Mouse (Mus musculus) intestine, embryonic 14.5 days (tissue): ENCODE data around the gene Nhej1. TPM values are rescaled to one million over a fixed set of nuclear protein-coding genes. Genes with fewer than 3 reads are reported as not detected.
A peak's percentile ranks its signal among the peaks of the same experiment; 100 is the strongest.

Experiments used
- ATAC-seq: fragments of 200-750 bp; cut with Nextera tagmentation; replicated peaks from 2 replicates; pipeline ENCODE4 v1.8.0; 2017; ENCODE audit warnings: low read depth, moderate number of reproducible peaks, moderate TSS enrichment, moderate library complexity; ENCODE audit not compliant: low FRiP score, low TSS enrichment
- DNase-seq: peaks from one replicate; pipeline ENCODE4 v3.0.0-alpha.2; 2018; ENCODE audit warnings: low spot score
- H3K27ac ChIP-seq: fragments of 300-500 bp; sonication (generic); 2 replicates; pipeline ENCODE4 v1.5.1; 2014; ENCODE audit warnings: low read depth, mild to moderate bottlenecking, control low read depth
- H3K27me3 ChIP-seq: fragments of 300-500 bp; sonication (generic); replicated peaks from 2 replicates; pipeline ENCODE4 v1.6.1; 2014; ENCODE audit warnings: low read length, control low read depth; ENCODE audit not compliant: control insufficient read depth, insufficient read depth
- H3K36me3 ChIP-seq: fragments of 300-500 bp; sonication (generic); 2 replicates; pipeline ENCODE4 v1.6.1; 2014; ENCODE audit warnings: low read length, control low read depth; ENCODE audit not compliant: control insufficient read depth, insufficient read depth
- H3K4me1 ChIP-seq: fragments of 300-500 bp; sonication (generic); replicated peaks from 2 replicates; pipeline ENCODE4 v1.6.1; 2014; ENCODE audit warnings: low read length, control low read depth, mixed read lengths; ENCODE audit not compliant: control insufficient read depth, insufficient read depth
- H3K4me2 ChIP-seq: fragments of 300-500 bp; sonication (generic); 2 replicates; pipeline ENCODE4 v1.6.1; 2014; ENCODE audit warnings: low read length
- H3K4me3 ChIP-seq: fragments of 300-500 bp; sonication (generic); 2 replicates; pipeline ENCODE4 v1.5.1; 2014; ENCODE audit warnings: low read depth, low read length, control low read depth, mixed read lengths
- H3K9ac ChIP-seq: fragments of 300-500 bp; sonication (generic); 2 replicates; pipeline ENCODE4 v1.6.1; 2014; ENCODE audit warnings: mild to moderate bottlenecking, low read length
- H3K9me3 ChIP-seq: fragments of 300-500 bp; sonication (generic); 2 replicates; pipeline ENCODE4 v1.6.1; 2016; ENCODE audit warnings: low read length, control low read depth; ENCODE audit not compliant: control insufficient read depth
- WGBS: fragments of 180-500 bp; shearing (Covaris S2); extraction: QIAGEN DNeasy Blood & Tissue Kit; methylation state at CpG from one replicate; pipeline ENCODE4 v1.1.7; 2014; 5-methylcytosine and 5-hydroxymethylcytosine counted together
- polyA plus RNA-seq: library from polyadenylated mRNA; unstranded; fragments of >200 nt; fragmentation: Nextera tagmentation; extraction: Ambion mirVana; gene quantifications from 2 replicates; pipeline ENCODE4 v1.2.1, GENCODE M21; 2014

Gene Nhej1
- polyA plus RNA-seq, 1 experiment from 2014 or later: 8.3 TPM

- H3K4me3 ChIP-seq: no peak overlapping the region
- WGBS: 85% methylated on average over 7 of the region's 7 CpGs
- no peaks in the 10 kb centered on the region for H3K27me3 ChIP-seq
- no peak for DNase-seq
- H3K4me1 ChIP-seq: peaks cover 7% of the 10 kb centered on the region; the same call in 1 of the 2 replicates
- no peak for ATAC-seq
- H3K36me3 ChIP-seq: peaks cover 57% of the 10 kb centered on the region
- H3K9ac ChIP-seq: no peak overlapping the region
- no peak overlapping the region for H3K4me2 ChIP-seq
- H3K9me3 ChIP-seq: no peaks in the 10 kb centered on the region
- H3K27ac ChIP-seq: no peak overlapping the region
These were observed 22.6 kb upstream of the Nhej1 start for GRCm38 (mm10) chr1:75147411-75148135.

DNA sequence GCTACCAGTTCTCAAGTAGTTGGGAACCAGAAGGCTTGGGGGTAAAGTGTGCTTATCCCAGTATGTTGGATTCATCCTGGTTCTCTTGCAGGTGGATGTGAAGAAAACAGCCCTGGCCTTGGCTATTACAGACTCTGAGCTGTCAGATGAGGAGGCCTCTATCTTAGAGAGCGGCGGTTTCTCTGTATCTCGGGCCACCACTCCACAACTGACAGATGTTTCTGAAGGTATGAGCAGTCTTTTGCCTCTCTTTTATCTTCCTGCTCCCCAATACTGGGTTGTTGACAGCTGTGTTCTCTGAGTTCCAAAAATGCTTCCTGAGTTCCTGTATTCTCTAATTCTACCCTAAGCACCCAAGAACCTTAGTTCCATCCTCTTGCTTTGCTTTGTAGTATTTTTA, 20.6 kb upstream of the Nhej1 start:
- peaks cover 12% of the 10 kb centered on the region; the same call in 1 of the 2 replicates for H3K4me1 ChIP-seq
- no peak overlapping the region for H3K4me3 ChIP-seq
- WGBS: 90% methylated on average over 3 of the region's 3 CpGs
- no peak overlapping the region for H3K9ac ChIP-seq
- no peak for DNase-seq
- no peak overlapping the region for H3K27ac ChIP-seq
- H3K9me3 ChIP-seq: no peaks in the 10 kb centered on the region
- H3K36me3 ChIP-seq: peaks cover 57% of the 10 kb centered on the region
- ATAC-seq: no peak
- H3K27me3 ChIP-seq: no peaks in the 10 kb centered on the region
- no peak overlapping the region for H3K4me2 ChIP-seq

GRCm38 (mm10) chr1:75142301-75143261, 17.6 kb upstream of the Nhej1 start, which contains the start of the genes Cnppd1 and Retreg2:
TSS of gene Cnppd1 (minus strand) at chr1:75142711.
TSS of gene Retreg2 (plus strand) at chr1:75142778.
- Histone ChIP-seq H3K27me3 (no peaks in the 10 kb centered on the region), H3K27ac (peak within 1 kb of the TSS; percentile 88), H3K9ac (peak within 1 kb of the TSS; percentile 83), H3K4me1 (peaks cover 18% of the 10 kb centered on the region; the same call in 1 of the 2 replicates), H3K4me3 (peak within 1 kb of the TSS; percentile 84), H3K4me2 (peak within 1 kb of the TSS; percentile 82), H3K36me3 (peaks cover 58% of the 10 kb centered on the region), H3K9me3 (no peaks in the 10 kb centered on the region)
- WGBS: under 1% methylated on average over 85 of the region's 91 CpGs
- DNase-seq: peak; percentile 98
- peak; percentile 91 for ATAC-seq

GRCm38 (mm10) chr1:75141486-75142190, 16.6 kb upstream of the Nhej1 start:
- H3K9me3 ChIP-seq: no peaks in the 10 kb centered on the region
- peak overlapping the region; percentile 83 for H3K9ac ChIP-seq
- peak overlapping the region; percentile 84 for H3K4me3 ChIP-seq
- peak overlapping the region; percentile 88 for H3K27ac ChIP-seq
- no peaks in the 10 kb centered on the region for H3K27me3 ChIP-seq
- ATAC-seq (peak; percentile 25; the same call in 1 of the 2 replicates), DNase-seq (peak; percentile 82)
- under 1% methylated on average over 50 of the region's 53 CpGs for WGBS
- H3K4me1 ChIP-seq: peaks cover 18% of the 10 kb centered on the region; the same call in 1 of the 2 replicates
- H3K36me3 ChIP-seq: peaks cover 58% of the 10 kb centered on the region
- peak overlapping the region; percentile 82 for H3K4me2 ChIP-seq

DNA sequence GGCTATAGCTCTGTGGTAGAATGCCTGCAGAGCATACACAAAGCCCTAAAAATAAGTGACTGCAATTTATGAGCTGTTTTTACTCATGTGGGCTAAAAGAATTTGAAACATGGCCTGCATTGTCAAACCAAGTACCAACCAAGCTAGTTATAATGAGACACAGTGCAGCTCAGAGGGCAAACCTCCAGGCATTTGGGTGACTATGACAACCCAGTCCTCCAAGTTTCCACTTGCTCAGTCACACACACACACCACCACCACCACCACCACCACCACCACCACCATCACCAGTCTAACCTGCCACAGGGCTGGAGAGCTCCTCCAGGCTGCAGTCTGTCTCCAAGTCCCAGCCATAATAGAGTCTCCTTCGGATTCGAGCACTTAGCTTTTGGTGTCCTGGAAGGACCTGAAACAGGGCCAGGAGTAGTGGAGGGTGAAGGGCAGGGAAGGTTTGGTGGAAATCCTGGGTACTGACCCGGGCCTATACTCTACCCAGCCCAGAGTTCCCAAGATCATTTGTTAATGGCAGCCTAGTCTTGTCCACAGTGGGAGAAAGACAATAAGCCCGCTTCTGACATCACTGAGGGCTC, 15.7 kb upstream of the Nhej1 start:
- Histone ChIP-seq H3K9me3 (no peaks in the 10 kb centered on the region), H3K27me3 (no peaks in the 10 kb centered on the region), H3K4me2 (peak overlapping the region; percentile 82), H3K27ac (no peak overlapping the region), H3K4me3 (peak overlapping the region; percentile 84), H3K4me1 (peaks cover 18% of the 10 kb centered on the region; the same call in 1 of the 2 replicates), H3K9ac (peak overlapping the region; percentile 83), H3K36me3 (peaks cover 58% of the 10 kb centered on the region)
- DNase-seq: no peak
- ATAC-seq: no peak
- WGBS: 54% methylated on average over 4 of the region's 4 CpGs

- no peak overlapping the region for H3K4me3 ChIP-seq
- no peak overlapping the region for H3K9ac ChIP-seq
- peaks cover 10% of the 10 kb centered on the region; the same call in 1 of the 2 replicates for H3K4me1 ChIP-seq
- DNase-seq (no peak), ATAC-seq (no peak)
- WGBS: 90% methylated on average over 2 of the region's 2 CpGs
- H3K9me3 ChIP-seq: no peaks in the 10 kb centered on the region
- no peaks in the 10 kb centered on the region for H3K27me3 ChIP-seq
- no peak overlapping the region for H3K4me2 ChIP-seq
- no peak overlapping the region for H3K27ac ChIP-seq
- peaks cover 46% of the 10 kb centered on the region for H3K36me3 ChIP-seq
These were observed 13.4 kb upstream of the Nhej1 start for GRCm38 (mm10) chr1:75138448-75138847.

DNA sequence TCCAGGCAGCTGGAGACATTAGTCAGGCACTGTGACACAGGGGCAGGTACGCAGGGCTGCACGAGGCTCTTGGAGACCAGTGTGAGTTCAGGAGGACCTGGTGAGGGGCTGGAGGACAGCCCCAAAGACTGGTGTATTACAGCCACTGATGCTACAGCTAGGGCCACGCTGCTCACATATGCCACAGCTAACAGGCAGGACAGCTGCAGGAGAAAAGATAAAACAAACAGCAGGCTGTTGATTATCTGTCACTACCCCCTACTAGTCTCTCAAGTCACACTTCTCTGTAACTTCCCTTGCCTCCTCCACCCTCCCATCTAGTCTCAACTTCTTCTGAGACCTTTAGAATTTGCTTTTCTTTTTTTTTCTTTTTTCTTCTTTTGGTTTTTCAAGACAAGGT, 11.7 kb upstream of the Nhej1 start:
- no peak overlapping the region for H3K4me3 ChIP-seq
- ATAC-seq (no peak), DNase-seq (no peak)
- H3K9ac ChIP-seq: no peak overlapping the region
- no peaks in the 10 kb centered on the region for H3K9me3 ChIP-seq
- H3K36me3 ChIP-seq: peaks cover 46% of the 10 kb centered on the region
- no peak overlapping the region for H3K27ac ChIP-seq
- no peak overlapping the region for H3K4me2 ChIP-seq
- no peaks in the 10 kb centered on the region for H3K27me3 ChIP-seq
- peaks cover 10% of the 10 kb centered on the region; the same call in 1 of the 2 replicates for H3K4me1 ChIP-seq
- 34% methylated on average over 3 of the region's 3 CpGs for WGBS

GRCm38 (mm10) chr1:75136293-75136692, 11.3 kb upstream of the Nhej1 start:
- WGBS: 55% methylated on average over 6 of the region's 6 CpGs
- H3K27me3 ChIP-seq: no peaks in the 10 kb centered on the region
- ATAC-seq: no peak
- no peak for DNase-seq
- H3K4me3 ChIP-seq: no peak overlapping the region
- H3K9me3 ChIP-seq: no peaks in the 10 kb centered on the region
- H3K36me3 ChIP-seq: peaks cover 46% of the 10 kb centered on the region
- H3K9ac ChIP-seq: no peak overlapping the region
- no peak overlapping the region for H3K27ac ChIP-seq
- H3K4me2 ChIP-seq: no peak overlapping the region
- peaks cover 10% of the 10 kb centered on the region; the same call in 1 of the 2 replicates for H3K4me1 ChIP-seq
